Mouse (Mus musculus): ENCODE data around the gene Pacrg. TPM values are rescaled to one million over a fixed set of nuclear protein-coding genes. Genes with fewer than 3 reads are reported as not detected.

The Pacrg gene
- polyA plus RNA-seq, 1 experiment from 2014 or later = 1.8 TPM

GRCm38 (mm10) chr17:10769873-10770272, 70.2 kb downstream of the Pacrg start:
- no peak overlapping the region for H3K4me2 ChIP-seq (replicated peaks; ENCODE audit: low read depth, low read length)
- no peak for ATAC-seq (ENCODE audit: insufficient number of reproducible peaks, insufficient read depth, low FRiP score, low read depth)
- H3K9me3 ChIP-seq (ENCODE audit: control insufficient read depth, low read depth, low read length) = no peaks in the 10 kb centered on the region
- 47% methylated on average over 6 of the region's 6 CpGs for WGBS
- no peaks in the 10 kb centered on the region for H3K27me3 ChIP-seq (ENCODE audit: control insufficient read depth, insufficient read depth, low read length)
- no peak overlapping the region for H3K9ac ChIP-seq (replicated peaks; ENCODE audit: low read depth, low read length)
- H3K27ac ChIP-seq (ENCODE audit: low read length) = no peak overlapping the region
- no peaks in the 10 kb centered on the region for H3K4me1 ChIP-seq (ENCODE audit: control insufficient read depth, insufficient read depth, low read length)
- H3K4me3 ChIP-seq (ENCODE audit: low read depth, low read length) = no peak overlapping the region
- H3K36me3 ChIP-seq (ENCODE audit: control insufficient read depth, insufficient read depth, low read length) = no peaks in the 10 kb centered on the region

GRCm38 (mm10) chr17:10766735-10767406, 73.2 kb downstream of the Pacrg start:
- whole genome bisulfite sequencing = 71% methylated on average over 10 of the region's 10 CpGs
- Histone ChIP-seq H3K9ac (replicated peaks; ENCODE audit: low read depth, low read length) (no peak overlapping the region), H3K27ac (ENCODE audit: low read length) (no peak overlapping the region), H3K4me2 (replicated peaks; ENCODE audit: low read depth, low read length) (no peak overlapping the region), H3K4me3 (ENCODE audit: low read depth, low read length) (no peak overlapping the region), H3K4me1 (ENCODE audit: control insufficient read depth, insufficient read depth, low read length) (no peaks in the 10 kb centered on the region), H3K27me3 (ENCODE audit: control insufficient read depth, insufficient read depth, low read length) (no peaks in the 10 kb centered on the region), H3K9me3 (ENCODE audit: control insufficient read depth, low read depth, low read length) (no peaks in the 10 kb centered on the region), H3K36me3 (ENCODE audit: control insufficient read depth, insufficient read depth, low read length) (no peaks in the 10 kb centered on the region)
- ATAC-seq (ENCODE audit: insufficient number of reproducible peaks, insufficient read depth, low FRiP score, low read depth) = no peak

GRCm38 (mm10) chr17:10764343-10764742, 75.8 kb downstream of the Pacrg start:
- 81% methylated on average over 1 of the region's 1 CpGs for WGBS
- no peak overlapping the region for H3K9ac ChIP-seq (replicated peaks; ENCODE audit: low read depth, low read length)
- H3K4me3 ChIP-seq (ENCODE audit: low read depth, low read length) = no peak overlapping the region
- no peaks in the 10 kb centered on the region for H3K27me3 ChIP-seq (ENCODE audit: control insufficient read depth, insufficient read depth, low read length)
- H3K9me3 ChIP-seq (ENCODE audit: control insufficient read depth, low read depth, low read length) = no peaks in the 10 kb centered on the region
- no peak overlapping the region for H3K27ac ChIP-seq (ENCODE audit: low read length)
- H3K4me2 ChIP-seq (replicated peaks; ENCODE audit: low read depth, low read length) = no peak overlapping the region
- no peaks in the 10 kb centered on the region for H3K4me1 ChIP-seq (ENCODE audit: control insufficient read depth, insufficient read depth, low read length)
- no peaks in the 10 kb centered on the region for H3K36me3 ChIP-seq (ENCODE audit: control insufficient read depth, insufficient read depth, low read length)
- ATAC-seq (ENCODE audit: insufficient number of reproducible peaks, insufficient read depth, low FRiP score, low read depth) = no peak

- Histone ChIP-seq H3K36me3 (ENCODE audit: control insufficient read depth, insufficient read depth, low read length) (no peaks in the 10 kb centered on the region), H3K4me1 (ENCODE audit: control insufficient read depth, insufficient read depth, low read length) (peaks cover 3% of the 10 kb centered on the region; the same call in 1 of the 2 replicates), H3K4me3 (ENCODE audit: low read depth, low read length) (no peak overlapping the region), H3K27ac (ENCODE audit: low read length) (no peak overlapping the region), H3K4me2 (replicated peaks; ENCODE audit: low read depth, low read length) (no peak overlapping the region), H3K27me3 (ENCODE audit: control insufficient read depth, insufficient read depth, low read length) (no peaks in the 10 kb centered on the region), H3K9ac (replicated peaks; ENCODE audit: low read depth, low read length) (no peak overlapping the region), H3K9me3 (ENCODE audit: control insufficient read depth, low read depth, low read length) (no peaks in the 10 kb centered on the region)
- no peak for ATAC-seq (ENCODE audit: insufficient number of reproducible peaks, insufficient read depth, low FRiP score, low read depth)
- WGBS = 98% methylated on average over 5 of the region's 5 CpGs
Measured at GRCm38 (mm10) chr17:10757455-10757854, 82.7 kb downstream of the Pacrg start.

- Histone ChIP-seq H3K4me2 (replicated peaks; ENCODE audit: low read depth, low read length) (no peak overlapping the region), H3K9ac (replicated peaks; ENCODE audit: low read depth, low read length) (no peak overlapping the region), H3K27me3 (ENCODE audit: control insufficient read depth, insufficient read depth, low read length) (no peaks in the 10 kb centered on the region), H3K4me3 (ENCODE audit: low read depth, low read length) (no peak overlapping the region), H3K27ac (ENCODE audit: low read length) (no peak overlapping the region), H3K4me1 (ENCODE audit: control insufficient read depth, insufficient read depth, low read length) (no peaks in the 10 kb centered on the region), H3K9me3 (ENCODE audit: control insufficient read depth, low read depth, low read length) (no peaks in the 10 kb centered on the region), H3K36me3 (ENCODE audit: control insufficient read depth, insufficient read depth, low read length) (no peaks in the 10 kb centered on the region)
- ATAC-seq (ENCODE audit: insufficient number of reproducible peaks, insufficient read depth, low FRiP score, low read depth) = peak; percentile 58; the same call in 1 of the 2 replicates
- 36% methylated on average over 4 of the region's 4 CpGs for WGBS
Measured at GRCm38 (mm10) chr17:10744709-10745461, 95.2 kb downstream of the Pacrg start.

GRCm38 (mm10) chr17:10740083-10740482, 100.0 kb downstream of the Pacrg start:
- ATAC-seq (ENCODE audit: insufficient number of reproducible peaks, insufficient read depth, low FRiP score, low read depth) = no peak
- H3K4me2 ChIP-seq (replicated peaks; ENCODE audit: low read depth, low read length) = no peak overlapping the region
- no peak overlapping the region for H3K27ac ChIP-seq (ENCODE audit: low read length)
- WGBS = 79% methylated on average over 2 of the region's 2 CpGs
- no peak overlapping the region for H3K4me3 ChIP-seq (ENCODE audit: low read depth, low read length)
- H3K4me1 ChIP-seq (ENCODE audit: control insufficient read depth, insufficient read depth, low read length) = no peaks in the 10 kb centered on the region
- H3K9ac ChIP-seq (replicated peaks; ENCODE audit: low read depth, low read length) = no peak overlapping the region
- H3K36me3 ChIP-seq (ENCODE audit: control insufficient read depth, insufficient read depth, low read length) = no peaks in the 10 kb centered on the region
- no peaks in the 10 kb centered on the region for H3K27me3 ChIP-seq (ENCODE audit: control insufficient read depth, insufficient read depth, low read length)
- no peaks in the 10 kb centered on the region for H3K9me3 ChIP-seq (ENCODE audit: control insufficient read depth, low read depth, low read length)

GRCm38 (mm10) chr17:10737966-10738365, 102.1 kb downstream of the Pacrg start:
- no peak overlapping the region for H3K4me2 ChIP-seq (replicated peaks; ENCODE audit: low read depth, low read length)

GRCm38 (mm10) chr17:10734733-10735132, 105.4 kb downstream of the Pacrg start:
- H3K36me3 ChIP-seq (ENCODE audit: control insufficient read depth, insufficient read depth, low read length) = no peaks in the 10 kb centered on the region
- WGBS = 76% methylated on average over 6 of the region's 6 CpGs
- no peak overlapping the region for H3K4me2 ChIP-seq (replicated peaks; ENCODE audit: low read depth, low read length)
- ATAC-seq (ENCODE audit: insufficient number of reproducible peaks, insufficient read depth, low FRiP score, low read depth) = no peak
- no peaks in the 10 kb centered on the region for H3K4me1 ChIP-seq (ENCODE audit: control insufficient read depth, insufficient read depth, low read length)
- H3K27ac ChIP-seq (ENCODE audit: low read length) = no peak overlapping the region
- no peaks in the 10 kb centered on the region for H3K9me3 ChIP-seq (ENCODE audit: control insufficient read depth, low read depth, low read length)
- H3K4me3 ChIP-seq (ENCODE audit: low read depth, low read length) = no peak overlapping the region
- H3K9ac ChIP-seq (replicated peaks; ENCODE audit: low read depth, low read length) = no peak overlapping the region
- no peaks in the 10 kb centered on the region for H3K27me3 ChIP-seq (ENCODE audit: control insufficient read depth, insufficient read depth, low read length)

More at GRCm38 (mm10) chr17:10737966-10738365, 102.1 kb downstream of the Pacrg start:
- ATAC-seq (ENCODE audit: insufficient number of reproducible peaks, insufficient read depth, low FRiP score, low read depth) = no peak
- H3K27ac ChIP-seq (ENCODE audit: low read length) = no peak overlapping the region
- H3K4me1 ChIP-seq (ENCODE audit: control insufficient read depth, insufficient read depth, low read length) = no peaks in the 10 kb centered on the region
- no peak overlapping the region for H3K9ac ChIP-seq (replicated peaks; ENCODE audit: low read depth, low read length)
- H3K4me3 ChIP-seq (ENCODE audit: low read depth, low read length) = no peak overlapping the region
- no peaks in the 10 kb centered on the region for H3K9me3 ChIP-seq (ENCODE audit: control insufficient read depth, low read depth, low read length)
- H3K36me3 ChIP-seq (ENCODE audit: control insufficient read depth, insufficient read depth, low read length) = no peaks in the 10 kb centered on the region
- no peaks in the 10 kb centered on the region for H3K27me3 ChIP-seq (ENCODE audit: control insufficient read depth, insufficient read depth, low read length)

All from stomach, embryonic 14.5 days (tissue).